Mouse (Mus musculus) colon, adult 2 months (tissue): ENCODE data around the gene Ddx27. TPM values are rescaled to one million over a fixed set of nuclear protein-coding genes. Genes with fewer than 3 reads are reported as not detected.

Source experiments
- polyA plus RNA-seq: library from polyadenylated mRNA; depleted of rRNA; stranded (reverse); fragments of >200 nt; gene quantifications from 2 replicates; pipeline ENCODE4 v1.2.3, GENCODE M21; 2012; rRNA removed

Gene Ddx27
- 17.6 and 20.6 TPM in 2 replicates for polyA plus RNA-seq

DNA sequence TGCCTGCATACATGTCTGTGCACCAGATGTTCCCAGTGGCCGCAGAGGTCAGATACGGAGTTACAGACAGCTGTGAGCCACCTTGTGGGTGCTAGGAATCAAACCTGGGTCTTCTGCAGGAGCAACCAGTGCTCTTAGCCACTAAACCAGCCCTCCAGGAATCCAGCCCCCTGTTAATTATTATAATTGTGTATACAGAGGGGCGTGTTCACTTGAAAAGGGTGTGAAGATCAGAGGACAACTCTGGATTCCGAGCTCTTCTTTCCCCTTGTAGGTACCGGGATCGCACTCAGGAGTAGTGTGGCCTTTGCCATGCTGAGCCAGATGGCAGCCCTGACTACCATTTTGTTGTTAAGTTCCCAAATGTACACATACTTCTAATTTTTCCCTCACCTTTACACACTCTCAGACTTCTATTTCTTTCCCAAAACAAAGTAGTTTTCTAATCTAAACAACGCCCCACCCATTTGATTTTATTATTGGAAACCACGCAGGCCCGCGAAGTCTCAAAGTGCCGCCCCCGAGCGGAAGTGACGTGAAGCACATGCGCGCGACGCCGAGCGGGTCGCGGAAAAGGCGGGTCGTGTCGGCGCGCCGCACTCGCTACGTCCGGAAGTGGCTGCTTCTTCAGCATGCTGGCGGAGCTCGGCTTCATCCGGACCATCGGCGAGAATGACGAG is at the start of gene Ddx27:
TSS of gene Ddx27 (plus strand) at position 492 of the 680 bp plus-strand sequence.

GRCm38 (mm10) chr2:166995796-166996532 is 19.0 kb upstream of the Ddx27 start, which contains the start of gene Stau1:
Stau1 (minus strand) TSS chr2:166996299.

GRCm38 (mm10) chr2:167062965-167063880 is 48.2 kb downstream of the Ddx27 start, which contains the start of gene Znfx1:
Znfx1 (minus strand) TSS chr2:167063015.

Other genes with a start within 250 kb of the Ddx27 start
- 3.5 and 4.5 TPM in 2 replicates for gene Trp53rkb, start 222.7 kb upstream of the Ddx27 start, polyA plus RNA-seq
- 16.2 and 16.3 TPM in 2 replicates for gene Arfgef2, start 209.6 kb upstream of the Ddx27 start, polyA plus RNA-seq
- gene Cse1l, start 109.2 kb upstream of the Ddx27 start, polyA plus RNA-seq = 5.2 and 7.2 TPM in 2 replicates
- 13.8 and 14.8 TPM in 2 replicates for gene Stau1, start 18.9 kb upstream of the Ddx27 start, polyA plus RNA-seq
- 24.6 and 24.8 TPM in 2 replicates for gene Znfx1, start 47.8 kb downstream of the Ddx27 start, polyA plus RNA-seq
- 3.9 and 4.4 TPM in 2 replicates for gene Kcnb1, start 175.0 kb downstream of the Ddx27 start, polyA plus RNA-seq
- 23.1 and 25.8 TPM in 2 replicates for gene Ptgis, start 225.4 kb downstream of the Ddx27 start, polyA plus RNA-seq